Mouse (Mus musculus) urinary bladder, postnatal 4 days (tissue): ENCODE data around the gene Hmgn2.

Source experiments
- DNase-seq, 2 experiments: peaks; one replicate each; pipeline ENCODE4 v3.0.0; 2021 to 2022; ENCODE audit warnings: low spot score in 2 of 2

Gene Hmgn2

DNA sequence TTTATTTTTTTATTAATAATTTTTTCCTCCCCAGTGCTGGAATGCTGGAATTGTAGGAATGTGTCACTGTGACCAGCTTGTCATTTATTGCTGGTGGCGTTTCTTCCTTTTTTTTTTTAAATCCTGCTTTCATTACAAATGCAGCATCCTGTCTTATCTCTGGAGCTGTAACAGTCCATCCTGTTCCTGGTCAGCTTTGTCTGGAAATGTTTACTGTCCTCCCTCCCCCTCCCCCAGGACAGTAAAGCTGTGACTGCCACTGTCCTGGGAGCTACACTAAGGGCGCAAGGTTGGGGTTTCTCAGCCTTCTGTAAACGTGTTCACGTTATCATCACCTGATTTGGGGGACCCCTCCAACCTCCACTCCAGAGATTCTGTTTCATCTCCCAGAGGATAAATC lies 43.2 kb downstream of the Hmgn2 start:
- DNase-seq: no peak

DNA sequence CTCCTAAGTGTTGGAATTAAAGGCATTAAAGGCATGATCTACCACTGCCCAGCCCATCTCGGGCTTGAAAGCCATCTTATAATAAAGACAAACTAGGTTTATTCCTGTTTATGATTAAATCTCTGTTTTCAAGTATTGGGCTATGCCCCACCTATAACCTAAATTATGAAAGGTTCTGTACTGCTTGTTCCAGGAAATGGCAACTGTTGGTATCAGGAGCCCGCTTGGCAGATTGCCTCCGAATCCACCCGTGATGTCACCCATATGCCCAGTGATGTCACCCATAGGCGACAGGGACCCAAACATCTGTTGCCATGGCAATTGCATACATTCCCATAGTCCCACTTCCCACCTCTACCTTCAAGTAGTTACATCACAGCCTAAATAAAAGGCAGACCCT lies 44.7 kb downstream of the Hmgn2 start:
- DNase-seq: no peak

DNA sequence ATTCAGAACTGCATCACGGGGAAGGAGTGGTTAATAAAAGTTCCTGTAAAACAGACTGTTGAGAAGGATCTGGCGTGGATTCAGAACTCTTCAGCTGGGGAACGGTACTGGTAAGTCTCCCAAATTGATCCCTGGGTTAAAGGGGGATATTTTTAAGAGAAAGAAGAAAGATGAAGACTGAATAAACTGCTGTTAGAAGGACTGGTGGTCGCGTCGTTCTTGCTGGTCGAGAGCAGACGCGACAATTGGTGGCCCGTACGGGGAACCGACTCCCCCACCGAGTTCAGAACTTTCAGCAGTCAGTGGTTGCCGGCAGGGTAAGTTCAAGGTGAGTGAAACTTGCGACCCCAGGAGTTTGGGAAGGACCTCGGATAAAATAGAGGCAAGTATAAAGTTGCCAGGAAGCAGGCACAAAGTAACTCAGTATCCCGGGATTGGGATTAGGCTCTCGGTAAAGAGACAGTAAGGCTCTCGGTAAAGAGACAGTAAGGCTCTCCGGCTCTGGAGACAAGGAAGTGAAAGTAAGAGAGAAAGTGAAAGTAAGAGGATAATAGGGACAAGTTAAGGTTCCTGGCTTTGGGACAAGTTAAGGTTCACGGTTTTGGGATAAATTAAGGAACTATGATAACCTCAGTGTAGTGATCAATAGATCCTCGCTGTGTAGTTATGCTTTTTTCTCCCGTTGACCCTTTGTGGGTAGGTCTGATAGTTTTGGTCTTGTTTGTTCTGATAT lies 50.2 kb downstream of the Hmgn2 start:
- peak; percentile 33 to 76 for DNase-seq
